Mouse (Mus musculus): ENCODE measurements around the gene Arhgef7. TPM values are rescaled to one million over a fixed set of nuclear protein-coding genes. Genes with fewer than 3 reads are reported as not detected.
"Not testable (repeated sequence)": the region's sequence is repeated elsewhere in the genome, so short reads cannot be mapped to it uniquely, and the experiment has no call there.

The Arhgef7 gene
- polyA plus RNA-seq, 1 experiment from 2014 or later, result 82.1 TPM

GRCm38 (mm10) chr8:11831939-11832338, 104.4 kb downstream of the Arhgef7 start:
- Histone ChIP-seq H3K27me3 (no peaks in the 10 kb centered on the region), H3K9ac (no peak overlapping the region), H3K9me3 (no peaks in the 10 kb centered on the region), H3K36me3 (replicated peaks) (peaks cover 71% of the 10 kb centered on the region), H3K4me2 (no peak overlapping the region), H3K4me3 (replicated peaks) (no peak overlapping the region), H3K27ac (no peak overlapping the region), H3K4me1 (peaks cover 20% of the 10 kb centered on the region)
- no peak for ATAC-seq (ENCODE audit: low FRiP score)
- 92% methylated on average over 5 of the region's 5 CpGs for WGBS

- peaks cover 65% of the 10 kb centered on the region for H3K36me3 ChIP-seq (replicated peaks)
- no peak overlapping the region for H3K9ac ChIP-seq
- H3K27me3 ChIP-seq, result no peaks in the 10 kb centered on the region
- H3K4me1 ChIP-seq, result peaks cover 20% of the 10 kb centered on the region
- H3K4me2 ChIP-seq, result no peak overlapping the region
- no peak overlapping the region for H3K27ac ChIP-seq
- WGBS, result 94% methylated on average over 4 of the region's 4 CpGs
- ATAC-seq (ENCODE audit: low FRiP score), result no peak
- no peak overlapping the region for H3K4me3 ChIP-seq (replicated peaks)
- H3K9me3 ChIP-seq, result no peaks in the 10 kb centered on the region
Observed at GRCm38 (mm10) chr8:11833157-11833556, 105.6 kb downstream of the Arhgef7 start.

GRCm38 (mm10) chr8:11834200-11834599, 106.7 kb downstream of the Arhgef7 start:
- ATAC-seq (ENCODE audit: low FRiP score), result no peak
- Histone ChIP-seq H3K4me1 (peaks cover 20% of the 10 kb centered on the region), H3K4me2 (no peak overlapping the region), H3K9ac (no peak overlapping the region), H3K9me3 (no peaks in the 10 kb centered on the region), H3K36me3 (replicated peaks) (peaks cover 56% of the 10 kb centered on the region), H3K27ac (no peak overlapping the region), H3K4me3 (replicated peaks) (no peak overlapping the region), H3K27me3 (no peaks in the 10 kb centered on the region)
- 94% methylated on average over 5 of the region's 5 CpGs for WGBS

DNA sequence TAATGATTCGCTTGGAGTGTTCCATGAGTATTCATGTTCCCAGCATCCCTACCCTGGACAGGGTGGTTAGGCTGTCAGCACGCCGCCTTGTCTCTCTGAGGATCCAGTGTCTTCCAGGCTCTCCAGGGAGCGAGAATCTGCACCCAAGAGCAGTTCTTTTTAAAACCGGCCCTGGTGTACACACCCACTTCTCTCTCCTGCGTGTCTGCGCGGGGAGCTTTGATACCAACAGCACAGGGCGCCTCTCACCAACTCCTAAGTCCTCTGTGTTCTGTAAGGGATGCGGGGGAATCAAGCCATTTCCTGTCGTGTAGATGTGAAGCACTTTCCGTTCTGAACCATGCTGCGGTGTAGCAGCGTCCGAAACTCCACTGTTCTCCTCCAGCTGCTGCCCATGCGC, 107.2 kb downstream of the Arhgef7 start:
- Histone ChIP-seq H3K4me2 (no peak overlapping the region), H3K27ac (no peak overlapping the region), H3K4me3 (replicated peaks) (no peak overlapping the region), H3K27me3 (no peaks in the 10 kb centered on the region), H3K9me3 (no peaks in the 10 kb centered on the region), H3K36me3 (replicated peaks) (peaks cover 55% of the 10 kb centered on the region), H3K4me1 (peaks cover 16% of the 10 kb centered on the region), H3K9ac (no peak overlapping the region)
- ATAC-seq (ENCODE audit: low FRiP score), result no peak
- WGBS, result 93% methylated on average over 16 of the region's 16 CpGs

- H3K27me3 ChIP-seq, result no peaks in the 10 kb centered on the region
- H3K27ac ChIP-seq, result peak within 1 kb of the TSS; percentile 44; the same call in 1 of the 2 replicates
- no peak within 1 kb of the TSS for H3K4me2 ChIP-seq
- ATAC-seq (ENCODE audit: low FRiP score), result no peak
- H3K4me1 ChIP-seq, result peaks cover 15% of the 10 kb centered on the region
- no peaks in the 10 kb centered on the region for H3K9me3 ChIP-seq
- peaks cover 15% of the 10 kb centered on the region; the same call in 1 of the 2 replicates for H3K36me3 ChIP-seq (replicated peaks)
- WGBS, result 88% methylated on average over 5 of the region's 5 CpGs
- H3K9ac ChIP-seq, result no peak within 1 kb of the TSS
- H3K4me3 ChIP-seq (replicated peaks), result no peak within 1 kb of the TSS
Observed at GRCm38 (mm10) chr8:11840174-11840573, 112.7 kb downstream of the Arhgef7 start, which contains the start of gene Tex29. Gene Tex29 (plus strand): TSS chr8:11840474.

- H3K27ac ChIP-seq, result peak overlapping the region; percentile 44
- ATAC-seq (ENCODE audit: low FRiP score), result no peak
- H3K4me2 ChIP-seq, result no peak overlapping the region
- no peak overlapping the region for H3K9ac ChIP-seq
- 0 out of 2 replicates have a peak, but pooled peaks cover 1% of the 10 kb centered on the region for H3K36me3 ChIP-seq (replicated peaks)
- H3K4me1 ChIP-seq, result peaks cover 15% of the 10 kb centered on the region
- no peak overlapping the region for H3K4me3 ChIP-seq (replicated peaks)
- 38% methylated on average over 8 of the region's 8 CpGs for WGBS
- H3K27me3 ChIP-seq, result no peaks in the 10 kb centered on the region
- H3K9me3 ChIP-seq, result no peaks in the 10 kb centered on the region
Observed at GRCm38 (mm10) chr8:11841571-11841970, 114.0 kb downstream of the Arhgef7 start.

DNA sequence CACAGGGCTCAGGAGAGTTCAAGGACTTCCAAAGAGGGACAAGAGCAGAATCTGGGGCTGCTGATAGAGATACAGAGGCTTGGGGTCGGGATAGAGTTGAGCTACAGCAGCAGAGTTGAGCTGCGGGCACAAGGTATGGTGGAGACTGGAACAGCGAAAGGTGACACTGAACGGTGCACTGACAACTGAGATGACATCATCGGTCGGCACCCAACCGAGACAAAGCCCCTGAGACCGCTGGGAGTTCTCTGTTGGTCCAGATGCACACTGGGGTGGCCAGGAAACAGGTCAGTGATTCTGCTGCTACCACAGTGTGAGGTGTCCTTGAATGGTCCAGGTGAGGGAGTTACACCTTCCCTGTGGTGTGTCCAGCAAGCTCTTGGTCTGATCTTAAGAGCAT, 115.2 kb downstream of the Arhgef7 start:
- Histone ChIP-seq H3K4me2 (no peak overlapping the region), H3K9ac (no peak overlapping the region), H3K9me3 (no peaks in the 10 kb centered on the region), H3K4me3 (replicated peaks) (no peak overlapping the region), H3K4me1 (peaks cover 15% of the 10 kb centered on the region), H3K27me3 (no peaks in the 10 kb centered on the region), H3K27ac (no peak overlapping the region), H3K36me3 (replicated peaks) (no peaks in the 10 kb centered on the region)
- WGBS, result 88% methylated on average over 8 of the region's 8 CpGs
- ATAC-seq (ENCODE audit: low FRiP score), result no peak

DNA sequence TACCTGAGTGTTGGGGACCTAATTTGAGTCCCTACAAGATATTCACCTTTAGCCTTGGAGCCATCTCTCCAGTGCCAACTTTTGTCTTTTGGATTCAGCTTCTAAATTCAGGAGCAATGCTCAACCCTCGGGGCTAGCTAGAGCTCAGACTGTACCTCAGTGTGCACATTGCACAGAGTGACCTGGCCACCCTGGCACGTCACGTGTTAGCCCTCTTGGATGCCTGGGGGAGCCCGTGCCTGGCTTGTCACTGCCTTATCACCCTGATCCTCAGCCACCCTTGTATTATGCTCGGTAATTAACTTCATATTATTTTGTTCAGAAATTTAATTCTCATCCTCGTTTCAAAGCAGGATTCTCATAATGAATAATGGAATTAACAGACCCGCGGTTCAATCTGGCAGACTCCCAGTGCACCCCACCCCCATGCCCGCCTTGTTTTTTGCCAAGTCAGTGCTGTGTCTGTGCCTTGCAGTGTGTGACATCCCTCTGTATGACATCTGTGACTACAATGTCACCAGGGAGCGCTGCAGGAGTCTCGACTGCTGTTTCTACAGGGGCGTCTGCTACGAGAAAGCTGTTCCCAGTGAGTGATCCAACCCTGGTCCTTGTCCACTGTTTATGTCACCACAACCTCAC, 116.3 kb downstream of the Arhgef7 start:
- WGBS, result 79% methylated on average over 13 of the region's 13 CpGs
- Histone ChIP-seq H3K4me2 (no peak overlapping the region), H3K9ac (no peak overlapping the region), H3K4me1 (peaks cover 15% of the 10 kb centered on the region), H3K27ac (no peak overlapping the region), H3K4me3 (replicated peaks) (no peak overlapping the region), H3K36me3 (replicated peaks) (no peaks in the 10 kb centered on the region), H3K9me3 (no peaks in the 10 kb centered on the region), H3K27me3 (no peaks in the 10 kb centered on the region)
- no peak for ATAC-seq (ENCODE audit: low FRiP score)

- no peak for ATAC-seq (ENCODE audit: low FRiP score)
- Histone ChIP-seq H3K4me3 (replicated peaks) (no peak overlapping the region), H3K4me2 (no peak overlapping the region), H3K9ac (no peak overlapping the region), H3K27ac (no peak overlapping the region), H3K9me3 (no peaks in the 10 kb centered on the region), H3K27me3 (no peaks in the 10 kb centered on the region), H3K36me3 (replicated peaks) (no peaks in the 10 kb centered on the region), H3K4me1 (peaks cover 15% of the 10 kb centered on the region)
- 92% methylated on average over 7 of the region's 7 CpGs for WGBS
Observed at GRCm38 (mm10) chr8:11844316-11844685, 116.8 kb downstream of the Arhgef7 start.

GRCm38 (mm10) chr8:11846807-11847206, 119.3 kb downstream of the Arhgef7 start:
- Histone ChIP-seq H3K27ac (no peak overlapping the region), H3K27me3 (no peaks in the 10 kb centered on the region)
- ATAC-seq (ENCODE audit: low FRiP score), result no peak

DNA sequence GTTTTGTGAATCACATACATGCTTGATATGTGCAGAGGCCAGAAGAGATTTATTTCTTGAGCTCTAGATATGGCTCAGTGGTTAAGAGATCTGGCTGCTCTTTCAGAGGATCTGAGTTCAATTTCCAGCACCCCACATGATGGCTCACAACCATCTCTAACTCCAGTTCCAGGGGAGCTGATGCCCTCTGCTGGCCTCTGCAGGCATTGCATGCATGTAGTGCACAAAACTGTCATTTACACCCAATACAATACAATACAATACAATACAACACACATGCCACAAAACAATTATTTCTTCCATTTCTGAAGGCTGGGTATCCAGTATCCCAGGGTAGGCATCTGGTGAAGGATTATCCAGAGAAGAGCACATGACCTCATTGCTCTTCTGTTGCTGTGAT, 140.3 kb downstream of the Arhgef7 start:
- Histone ChIP-seq H3K9ac (no peak overlapping the region), H3K27ac (no peak overlapping the region), H3K36me3 (replicated peaks) (no peaks in the 10 kb centered on the region), H3K4me3 (replicated peaks) (no peak overlapping the region), H3K4me2 (no peak overlapping the region), H3K9me3 (no peaks in the 10 kb centered on the region), H3K27me3 (no peaks in the 10 kb centered on the region), H3K4me1 (no peaks in the 10 kb centered on the region)
- no peak for ATAC-seq (ENCODE audit: low FRiP score)

More at GRCm38 (mm10) chr8:11846807-11847206, 119.3 kb downstream of the Arhgef7 start:
- H3K4me3 ChIP-seq (replicated peaks), result no peak overlapping the region
- H3K9me3 ChIP-seq, result no peaks in the 10 kb centered on the region
- WGBS, result 91% methylated on average over 6 of the region's 6 CpGs
- H3K4me1 ChIP-seq, result peaks cover 4% of the 10 kb centered on the region
- H3K9ac ChIP-seq, result no peak overlapping the region
- H3K36me3 ChIP-seq (replicated peaks), result no peaks in the 10 kb centered on the region
- no peak overlapping the region for H3K4me2 ChIP-seq

GRCm38 (mm10) chr8:11874227-11874626, 146.7 kb downstream of the Arhgef7 start:
- H3K36me3 ChIP-seq (replicated peaks); H3K4me1 ChIP-seq; H3K4me3 ChIP-seq (replicated peaks); H3K9me3 ChIP-seq; H3K9ac ChIP-seq; H3K4me2 ChIP-seq; H3K27me3 ChIP-seq; H3K27ac ChIP-seq; ATAC-seq (ENCODE audit: low FRiP score): not testable (repeated sequence)
- 92% methylated on average over 6 of the region's 6 CpGs for WGBS

- 95% methylated on average over 3 of the region's 3 CpGs for WGBS
- Histone ChIP-seq H3K27ac (no peak overlapping the region), H3K4me1 (peaks cover 31% of the 10 kb centered on the region), H3K9ac (no peak overlapping the region), H3K9me3 (peaks cover 11% of the 10 kb centered on the region; the same call in 1 of the 2 replicates), H3K4me3 (replicated peaks) (no peak overlapping the region), H3K4me2 (no peak overlapping the region), H3K27me3 (no peaks in the 10 kb centered on the region), H3K36me3 (replicated peaks) (no peaks in the 10 kb centered on the region)
- no peak for ATAC-seq (ENCODE audit: low FRiP score)
Observed at GRCm38 (mm10) chr8:11884646-11885045, 157.1 kb downstream of the Arhgef7 start.
